Mouse (Mus musculus) urinary bladder, adult 18-20 months (tissue): Measurements from ENCODE around the gene Txn2.
A peak's percentile ranks its signal among the peaks of the same experiment; 100 is the strongest.

Experiments used
- DNase-seq, 2 experiments: peaks; one replicate each; pipeline ENCODE4 v3.0.0; 2022; ENCODE audit warnings: low spot score in 2 of 2, mixed read lengths in 2 of 2

The Txn2 gene

GRCm38 (mm10) chr15:77934326-77934725, 5.5 kb upstream of the Txn2 start:
- DNase-seq: no peak

GRCm38 (mm10) chr15:77933770-77934169, 5.0 kb upstream of the Txn2 start:
- peak; percentile 94 to 100 for DNase-seq

GRCm38 (mm10) chr15:77933222-77933621, 4.4 kb upstream of the Txn2 start:
- no peak for DNase-seq

DNA sequence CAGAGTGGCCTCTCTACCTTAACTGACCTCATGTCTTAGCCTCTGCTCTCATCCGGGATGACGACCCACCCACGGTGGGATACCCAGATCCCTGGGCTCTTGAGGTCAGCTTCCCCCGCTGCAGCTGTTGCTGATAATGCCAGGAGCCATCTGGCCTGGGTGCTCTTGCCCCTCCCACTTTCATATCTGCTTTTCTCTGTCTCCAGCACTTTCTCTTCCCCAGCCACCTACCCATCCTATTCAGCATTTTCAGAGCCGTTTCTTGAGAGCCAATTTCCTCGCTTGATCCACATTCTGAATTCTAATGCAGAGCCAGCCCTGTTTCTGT, 2.8 kb upstream of the Txn2 start:
- DNase-seq: no peak

DNA sequence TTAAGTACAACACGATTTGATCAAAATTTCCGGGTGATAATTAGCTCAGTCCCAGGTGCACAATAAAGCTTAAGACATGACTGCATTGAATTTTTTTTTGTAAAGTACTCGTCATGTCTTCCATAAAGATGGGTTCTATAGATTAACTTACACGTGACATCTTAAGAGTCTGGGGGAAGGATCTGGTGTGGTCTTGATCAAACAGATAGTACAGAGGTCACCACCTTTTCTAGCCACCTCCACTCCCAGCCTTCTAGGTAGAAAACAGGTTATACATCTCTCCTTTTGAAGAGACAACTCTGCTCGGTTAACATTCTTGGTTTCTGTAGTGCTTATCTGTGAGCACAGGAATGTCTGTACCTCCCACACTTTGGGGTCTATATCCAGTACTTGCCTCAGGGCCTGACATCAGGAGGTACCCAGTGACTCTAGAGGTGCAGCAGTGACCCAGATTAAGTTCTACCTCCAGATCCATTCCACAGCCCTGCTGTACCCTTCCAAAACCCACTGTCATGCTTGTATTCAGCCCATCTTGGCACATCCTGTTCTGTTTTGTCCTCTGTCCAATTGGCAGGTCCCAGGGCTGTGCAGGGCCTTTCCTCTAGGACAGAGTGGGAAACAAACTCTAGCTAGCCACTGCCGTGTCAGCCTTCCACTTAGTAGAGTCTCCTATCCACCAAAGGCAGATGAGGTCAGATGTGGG, 2.3 kb upstream of the Txn2 start:
- DNase-seq: no peak

- DNase-seq: no peak
Measured at GRCm38 (mm10) chr15:77929804-77930203, 998 bp upstream of the Txn2 start.

GRCm38 (mm10) chr15:77928091-77928490, 715 bp downstream of the Txn2 start:
- no peak for DNase-seq

- no peak for DNase-seq
Measured at GRCm38 (mm10) chr15:77926921-77927320, 1.9 kb downstream of the Txn2 start.

DNA sequence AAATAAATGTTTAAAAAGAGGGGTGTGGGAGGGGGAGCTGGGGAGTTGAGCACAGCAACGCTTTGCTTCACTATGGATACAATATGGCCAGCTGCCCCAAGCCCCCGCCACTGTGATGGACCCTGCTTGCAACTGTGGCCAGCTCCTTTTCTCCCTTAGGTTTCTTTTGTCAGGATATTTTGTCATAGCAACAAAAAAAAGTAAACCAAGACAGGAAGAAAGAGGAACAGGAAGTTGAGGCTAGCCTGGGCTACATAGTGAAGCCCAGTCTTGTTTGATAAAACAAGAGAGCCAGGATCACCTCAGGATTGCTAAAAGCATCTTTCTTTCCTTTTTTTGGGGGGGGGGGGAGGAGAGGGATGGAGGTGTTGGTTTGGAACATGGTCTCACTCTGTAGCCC, 3.6 kb downstream of the Txn2 start:
- no peak for DNase-seq

DNA sequence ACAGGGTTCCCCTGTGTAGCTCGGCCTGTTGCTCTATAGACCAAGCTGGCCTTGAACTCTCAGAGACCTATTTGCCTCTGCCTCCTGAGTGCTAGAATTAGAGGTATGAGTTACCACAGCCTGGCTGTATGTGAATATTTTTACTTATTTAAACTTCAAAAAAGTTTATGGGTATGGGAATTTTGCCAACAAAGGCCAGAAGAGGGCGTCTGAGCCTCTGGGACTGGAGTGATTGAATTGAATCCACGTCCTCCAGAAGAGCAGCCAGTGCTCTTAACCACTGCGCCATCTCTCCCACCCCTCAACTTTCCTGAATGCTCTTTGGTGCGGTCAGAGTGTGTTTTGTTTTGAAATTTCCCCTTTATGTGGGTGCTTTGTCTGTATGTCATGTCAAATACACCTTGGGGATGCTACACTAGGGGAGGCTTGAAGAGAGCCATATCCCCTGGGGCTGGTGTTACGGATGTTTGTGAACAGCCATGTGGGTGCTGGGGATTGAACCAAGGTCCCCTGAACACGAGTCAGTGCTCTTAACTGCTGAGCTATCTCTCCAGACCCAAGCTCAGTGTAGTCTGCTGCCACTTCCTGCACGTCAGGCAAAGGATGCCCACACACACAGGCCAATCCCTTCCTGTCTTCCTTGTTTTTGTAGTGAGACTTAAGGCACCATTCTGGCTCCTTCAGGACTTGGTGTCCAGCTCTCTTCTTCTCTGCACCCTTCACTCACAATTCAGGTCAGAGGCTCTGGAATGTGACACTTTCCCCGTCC, 5.4 kb downstream of the Txn2 start:
- DNase-seq: no peak

GRCm38 (mm10) chr15:77922710-77923109, 6.1 kb downstream of the Txn2 start:
- no peak for DNase-seq

DNA sequence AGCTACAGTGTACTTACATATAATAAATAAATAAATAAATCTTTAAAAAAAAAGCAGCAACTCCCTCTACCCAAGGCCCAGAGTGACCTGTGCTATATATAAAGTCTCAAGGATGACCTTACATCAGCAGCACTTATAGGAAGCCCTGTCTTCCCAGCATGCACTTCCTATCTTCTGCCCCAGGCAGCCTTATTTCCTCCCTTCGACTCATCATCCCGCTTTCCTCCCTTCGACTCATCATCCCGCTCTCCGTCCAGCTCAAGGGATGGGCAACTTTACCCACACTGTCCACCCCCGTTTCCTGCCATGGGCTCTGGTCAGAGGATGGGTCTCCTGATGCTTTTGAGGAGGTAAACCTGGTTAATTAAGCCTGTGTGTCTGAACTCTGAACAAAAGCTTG, 7.2 kb downstream of the Txn2 start:
- no peak for DNase-seq

DNA sequence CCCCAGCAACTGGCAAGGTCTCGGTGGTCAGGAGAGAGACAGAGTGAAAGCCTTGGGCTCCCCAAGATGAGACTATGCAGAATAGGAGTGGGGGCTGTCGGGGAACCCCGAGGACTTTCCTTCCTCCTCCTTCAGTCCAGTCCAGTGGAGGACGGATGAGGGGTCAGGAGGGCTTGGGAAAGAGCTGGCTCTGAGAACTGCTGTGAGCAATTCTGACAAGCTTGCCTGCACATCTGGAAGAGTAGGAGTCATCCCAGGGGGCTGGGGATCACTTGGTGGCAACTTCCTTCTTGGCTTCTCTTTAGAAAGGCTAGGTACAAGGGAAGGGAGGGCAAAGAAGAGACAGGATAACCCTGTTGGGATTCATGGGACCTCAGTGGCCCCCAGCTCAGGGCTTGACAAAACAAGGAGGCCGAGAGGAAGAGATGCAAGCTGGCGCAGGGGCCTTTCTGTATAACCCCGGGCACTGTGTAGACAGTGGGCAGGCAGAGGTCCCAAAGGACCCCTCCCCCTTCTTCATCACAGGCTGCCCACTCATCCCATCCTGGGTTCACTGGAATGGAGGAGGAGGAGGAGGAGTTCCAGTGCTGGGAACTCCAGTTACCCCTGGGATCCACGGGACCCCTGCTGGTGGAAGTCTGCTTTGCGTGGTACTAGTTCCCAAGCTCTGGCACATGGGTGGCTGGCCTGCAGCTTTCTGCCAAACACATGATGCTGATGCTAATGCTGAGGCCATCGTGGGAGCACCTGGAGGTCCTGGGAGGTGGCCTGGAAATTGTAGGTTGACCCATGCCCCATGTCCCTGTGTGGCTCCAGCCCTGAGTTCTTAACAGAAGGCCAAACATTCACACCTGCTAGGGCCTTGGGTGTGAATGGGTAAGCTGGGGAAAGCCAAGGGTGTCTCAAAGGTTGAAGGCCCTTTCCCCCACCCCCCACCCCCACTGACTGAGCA, 8.0 kb downstream of the Txn2 start:
- no peak for DNase-seq

- no peak for DNase-seq
Measured at GRCm38 (mm10) chr15:77919441-77919840, 9.4 kb downstream of the Txn2 start.

GRCm38 (mm10) chr15:77916851-77917544, 11.8 kb downstream of the Txn2 start:
- DNase-seq: peak; percentile 79 to 83

DNA sequence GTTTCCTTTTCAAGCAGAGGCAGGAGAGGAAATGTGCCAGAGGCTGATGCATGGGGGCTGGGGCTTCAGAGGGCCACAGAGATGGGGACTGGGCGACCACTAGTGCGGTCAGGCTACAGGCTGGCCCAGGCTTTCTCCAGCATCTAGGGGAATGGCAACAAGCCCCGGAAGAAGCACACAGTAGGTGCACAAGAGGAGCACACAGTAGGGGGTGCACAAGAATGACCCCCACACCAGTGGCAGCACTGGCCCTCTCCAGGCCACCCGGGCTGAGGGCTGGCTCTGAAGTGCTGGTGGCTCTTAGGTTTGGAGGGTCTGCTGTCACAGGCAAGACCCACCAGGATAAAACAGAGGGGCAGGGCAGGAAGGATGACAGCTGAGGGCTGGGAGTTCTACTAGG, 13.5 kb downstream of the Txn2 start:
- DNase-seq: no peak

- DNase-seq: no peak
Measured at GRCm38 (mm10) chr15:77914507-77914906, 14.3 kb downstream of the Txn2 start.

DNA sequence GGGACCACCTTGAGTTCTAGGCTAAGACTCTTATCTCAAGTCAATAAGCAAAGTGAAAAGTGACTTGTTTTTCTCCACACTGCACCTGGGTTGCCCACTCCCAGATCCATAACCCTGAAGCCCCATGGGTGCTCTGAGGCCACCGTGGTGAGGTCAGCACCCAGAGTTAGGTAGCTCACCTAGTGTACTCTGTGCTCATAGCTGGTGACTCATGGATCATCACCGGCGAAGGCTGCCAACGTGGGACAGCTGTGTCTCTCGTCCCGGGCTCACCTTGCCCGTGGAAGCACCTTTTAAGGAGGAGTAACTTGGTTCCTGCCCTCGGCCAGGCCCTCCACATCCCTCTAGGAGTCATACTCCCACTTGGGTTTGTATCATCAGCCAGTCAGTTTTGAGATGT, 15.8 kb downstream of the Txn2 start:
- DNase-seq: no peak

DNA sequence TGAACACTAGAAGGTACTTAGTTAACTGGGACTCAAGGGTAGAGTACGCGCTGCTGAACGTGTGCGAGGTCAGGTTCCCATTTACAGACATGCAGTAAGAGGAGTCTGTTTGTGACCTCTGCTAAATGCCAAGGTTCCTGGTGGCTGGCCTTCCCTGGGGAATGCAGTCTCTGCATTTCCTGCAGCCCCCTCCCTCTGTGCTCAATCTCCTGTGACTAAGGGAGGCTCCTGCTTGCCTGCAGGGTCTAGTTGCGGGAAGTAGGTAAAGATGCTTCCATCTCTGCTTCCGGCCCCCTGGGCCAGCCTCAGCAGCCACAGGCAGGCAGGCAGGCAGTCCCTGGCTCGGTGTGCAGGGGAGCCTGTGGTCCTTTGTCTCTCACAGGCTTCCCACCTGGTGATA, 16.2 kb downstream of the Txn2 start:
- DNase-seq: no peak

DNA sequence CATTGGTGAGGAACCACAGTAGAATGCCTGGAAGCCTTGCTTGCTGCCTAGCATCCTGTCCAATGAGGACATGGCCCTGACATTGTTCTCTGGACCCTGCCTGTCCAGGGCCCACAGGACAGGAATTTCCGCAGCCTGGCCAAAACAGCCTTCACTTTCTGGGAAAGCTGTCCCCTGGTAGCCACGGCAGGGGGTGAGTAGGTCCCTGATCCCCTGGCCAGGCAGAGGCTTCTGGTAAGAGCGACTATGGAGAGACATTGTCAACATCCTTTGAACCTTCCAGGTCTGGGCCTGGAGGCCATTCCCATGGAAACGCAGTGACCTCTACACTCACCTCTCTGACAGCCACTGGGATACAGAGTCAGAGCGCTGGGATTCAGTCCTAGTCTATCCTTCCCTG, 16.8 kb downstream of the Txn2 start:
- DNase-seq: no peak

DNA sequence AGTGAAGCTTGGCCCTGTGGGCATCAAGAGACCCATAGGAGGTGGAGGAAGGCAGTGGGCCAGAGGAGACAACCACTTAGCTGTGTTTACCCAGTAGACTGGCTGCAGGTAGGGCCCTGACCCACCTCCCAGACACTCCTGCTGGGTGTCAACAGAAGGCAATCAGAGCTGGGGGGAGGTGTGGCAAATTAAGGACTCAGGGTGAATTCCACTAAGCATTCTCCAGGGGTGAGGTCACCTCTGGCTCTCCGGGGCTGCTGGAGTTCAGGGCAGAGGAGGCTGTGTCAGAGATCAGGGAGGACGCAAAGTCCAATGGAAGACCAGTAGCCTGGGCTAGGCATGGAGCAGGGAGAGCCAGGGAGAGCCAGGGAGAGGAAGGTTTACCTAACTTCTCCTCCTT, 17.7 kb downstream of the Txn2 start:
- DNase-seq: no peak
